Mouse (Mus musculus) stomach, embryonic 14.5 days (tissue): ENCODE measurements around the gene Trabd2b. TPM values are rescaled to one million over a fixed set of nuclear protein-coding genes. Genes with fewer than 3 reads are reported as not detected.

Source experiments
- ATAC-seq: fragments of 200-750 bp; cut with Nextera tagmentation; 2 replicates; pipeline ENCODE4 v1.8.0; 2017; ENCODE audit warnings: low read depth, moderate TSS enrichment; ENCODE audit not compliant: insufficient number of reproducible peaks, insufficient read depth, low FRiP score
- H3K27ac ChIP-seq: fragments of 300-500 bp; sonication (generic); 2 replicates; pipeline ENCODE4 v1.5.1; 2014; ENCODE audit warnings: mild to moderate bottlenecking, low read length, moderate library complexity, mixed read lengths
- H3K27me3 ChIP-seq: fragments of 300-500 bp; sonication (generic); 2 replicates; pipeline ENCODE4 v1.6.1; 2014; ENCODE audit warnings: low read length, control low read depth, mixed read lengths; ENCODE audit not compliant: control insufficient read depth, insufficient read depth
- H3K36me3 ChIP-seq: fragments of 300-500 bp; sonication (generic); 2 replicates; pipeline ENCODE4 v1.6.1; 2014; ENCODE audit warnings: mild to moderate bottlenecking, control low read depth, low read length, moderate library complexity, mixed read lengths; ENCODE audit not compliant: control insufficient read depth, insufficient read depth
- H3K4me1 ChIP-seq: fragments of 300-500 bp; sonication (generic); 2 replicates; pipeline ENCODE4 v1.6.1; 2014; ENCODE audit warnings: low read length, control low read depth, mixed read lengths; ENCODE audit not compliant: control insufficient read depth, insufficient read depth
- H3K4me2 ChIP-seq: fragments of 300-500 bp; sonication (generic); replicated peaks from 2 replicates; pipeline ENCODE4 v1.6.1; 2014; ENCODE audit warnings: low read depth, low read length, control low read depth
- H3K4me3 ChIP-seq: fragments of 300-500 bp; sonication (generic); 2 replicates; pipeline ENCODE4 v1.5.1; 2014; ENCODE audit warnings: low read depth, low read length, control low read depth
- H3K9ac ChIP-seq: fragments of 300-500 bp; sonication (generic); replicated peaks from 2 replicates; pipeline ENCODE4 v1.6.1; 2014; ENCODE audit warnings: low read depth, mild to moderate bottlenecking, control low read depth, low read length, moderate library complexity, mixed read lengths
- H3K9me3 ChIP-seq: fragments of 300-500 bp; sonication (generic); 2 replicates; pipeline ENCODE4 v1.6.1; 2016; ENCODE audit warnings: low read depth, low read length, control low read depth; ENCODE audit not compliant: control insufficient read depth
- WGBS: fragments of 180-500 bp; shearing (Covaris S2); extraction: QIAGEN DNeasy Blood & Tissue Kit; methylation state at CpG from one replicate; pipeline ENCODE4 v1.1.7; 2014; 5-methylcytosine and 5-hydroxymethylcytosine counted together
- polyA plus RNA-seq: library from polyadenylated mRNA; unstranded; fragments of >200 nt; fragmentation: Nextera tagmentation; extraction: Ambion mirVana; gene quantifications from 2 replicates; pipeline ENCODE4 v1.2.1, GENCODE M21; 2014

The Trabd2b gene
- polyA plus RNA-seq, 1 experiment from 2014 or later: 0.93 TPM

- ATAC-seq: no peak
- Histone ChIP-seq H3K36me3 (no peaks in the 10 kb centered on the region), H3K27me3 (no peaks in the 10 kb centered on the region), H3K4me3 (no peak overlapping the region), H3K4me1 (no peaks in the 10 kb centered on the region), H3K9me3 (no peaks in the 10 kb centered on the region), H3K27ac (no peak overlapping the region), H3K9ac (no peak overlapping the region), H3K4me2 (no peak overlapping the region)
- 50% methylated on average over 2 of the region's 2 CpGs for WGBS
These were observed 20.1 kb upstream of the Trabd2b start for GRCm38 (mm10) chr4:114386395-114386811.

GRCm38 (mm10) chr4:114387527-114388135, 18.9 kb upstream of the Trabd2b start:
- Histone ChIP-seq H3K4me3 (no peak overlapping the region), H3K4me2 (no peak overlapping the region), H3K9me3 (no peaks in the 10 kb centered on the region), H3K9ac (no peak overlapping the region), H3K36me3 (no peaks in the 10 kb centered on the region), H3K4me1 (no peaks in the 10 kb centered on the region), H3K27me3 (no peaks in the 10 kb centered on the region), H3K27ac (no peak overlapping the region)
- 71% methylated on average over 2 of the region's 2 CpGs for WGBS
- no peak for ATAC-seq

- Histone ChIP-seq H3K36me3 (no peaks in the 10 kb centered on the region), H3K27me3 (no peaks in the 10 kb centered on the region), H3K9ac (no peak overlapping the region), H3K27ac (no peak overlapping the region), H3K4me1 (no peaks in the 10 kb centered on the region), H3K9me3 (no peaks in the 10 kb centered on the region), H3K4me3 (no peak overlapping the region), H3K4me2 (no peak overlapping the region)
- no peak for ATAC-seq
- WGBS: 78% methylated on average over 3 of the region's 3 CpGs
These were observed 18.2 kb upstream of the Trabd2b start for GRCm38 (mm10) chr4:114388306-114388705.

- H3K27ac ChIP-seq: no peak overlapping the region
- no peaks in the 10 kb centered on the region for H3K9me3 ChIP-seq
- H3K9ac ChIP-seq: no peak overlapping the region
- no peaks in the 10 kb centered on the region for H3K36me3 ChIP-seq
- H3K27me3 ChIP-seq: no peaks in the 10 kb centered on the region
- no peaks in the 10 kb centered on the region for H3K4me1 ChIP-seq
- H3K4me2 ChIP-seq: no peak overlapping the region
- no peak for ATAC-seq
- H3K4me3 ChIP-seq: no peak overlapping the region
These were observed 16.9 kb upstream of the Trabd2b start for GRCm38 (mm10) chr4:114389653-114390052.

GRCm38 (mm10) chr4:114397625-114398024, 8.9 kb upstream of the Trabd2b start:
- no peak for ATAC-seq
- Histone ChIP-seq H3K4me3 (no peak overlapping the region), H3K9me3 (no peaks in the 10 kb centered on the region), H3K4me1 (no peaks in the 10 kb centered on the region), H3K36me3 (no peaks in the 10 kb centered on the region), H3K4me2 (no peak overlapping the region), H3K27me3 (no peaks in the 10 kb centered on the region), H3K9ac (no peak overlapping the region), H3K27ac (no peak overlapping the region)

GRCm38 (mm10) chr4:114399821-114400220, 6.7 kb upstream of the Trabd2b start:
- H3K9ac ChIP-seq: no peak overlapping the region
- no peaks in the 10 kb centered on the region for H3K9me3 ChIP-seq
- H3K4me1 ChIP-seq: no peaks in the 10 kb centered on the region
- H3K27me3 ChIP-seq: no peaks in the 10 kb centered on the region
- H3K36me3 ChIP-seq: no peaks in the 10 kb centered on the region
- 66% methylated on average over 3 of the region's 3 CpGs for WGBS
- ATAC-seq: no peak
- no peak overlapping the region for H3K27ac ChIP-seq
- no peak overlapping the region for H3K4me3 ChIP-seq
- H3K4me2 ChIP-seq: no peak overlapping the region

- no peak for ATAC-seq
- no peaks in the 10 kb centered on the region for H3K9me3 ChIP-seq
- 67% methylated on average over 7 of the region's 7 CpGs for WGBS
- H3K4me3 ChIP-seq: no peak overlapping the region
- H3K27ac ChIP-seq: no peak overlapping the region
- no peaks in the 10 kb centered on the region for H3K36me3 ChIP-seq
- no peak overlapping the region for H3K9ac ChIP-seq
- H3K4me1 ChIP-seq: no peaks in the 10 kb centered on the region
- H3K27me3 ChIP-seq: no peaks in the 10 kb centered on the region
- no peak overlapping the region for H3K4me2 ChIP-seq
These were observed 4.4 kb upstream of the Trabd2b start for GRCm38 (mm10) chr4:114401993-114402731.

- Histone ChIP-seq H3K36me3 (no peaks in the 10 kb centered on the region), H3K9ac (peak overlapping the region; percentile 57), H3K27ac (peak overlapping the region; percentile 76; the same call in 1 of the 2 replicates), H3K9me3 (no peaks in the 10 kb centered on the region), H3K4me1 (no peaks in the 10 kb centered on the region), H3K4me3 (peak overlapping the region; percentile 73), H3K27me3 (no peaks in the 10 kb centered on the region), H3K4me2 (peak overlapping the region; percentile 93)
- ATAC-seq: peak; percentile 80
- 1% methylated on average over 24 of the region's 74 CpGs for WGBS
These were observed 706 bp upstream of the Trabd2b start for GRCm38 (mm10) chr4:114405682-114406354.
